Mouse (Mus musculus): Measurements from ENCODE around the gene Nrp1. TPM values are rescaled to one million over a fixed set of nuclear protein-coding genes. Genes with fewer than 3 reads are reported as not detected.

Gene Nrp1
- polyA plus RNA-seq, 1 experiment: 117 TPM

- H3K4me3 ChIP-seq (ENCODE audit: insufficient read depth, low read length): no peak overlapping the region
- H3K27ac ChIP-seq (ENCODE audit: insufficient read depth, low read depth, low read length): no peak overlapping the region
- peaks cover 25% of the 10 kb centered on the region for H3K4me1 ChIP-seq (ENCODE audit: control insufficient read depth, insufficient read depth, low read length)
- TF ChIP-seq POLR2A (IDR thresholded peaks at IDR 0.05; ENCODE audit: borderline replicate concordance, low read depth, low read length) (no peak), CTCF (IDR thresholded peaks at IDR 0.05; ENCODE audit: low read depth, low read length) (no peak)
These were observed 152.6 kb downstream of the Nrp1 start for GRCm38 (mm10) chr8:128511021-128511420.

- TF ChIP-seq POLR2A (IDR thresholded peaks at IDR 0.05; ENCODE audit: borderline replicate concordance, low read depth, low read length) (no peak), CTCF (IDR thresholded peaks at IDR 0.05; ENCODE audit: low read depth, low read length) (no peak)
- Histone ChIP-seq H3K4me3 (ENCODE audit: insufficient read depth, low read length) (no peak overlapping the region), H3K4me1 (ENCODE audit: control insufficient read depth, insufficient read depth, low read length) (peaks cover 22% of the 10 kb centered on the region), H3K27ac (ENCODE audit: insufficient read depth, low read depth, low read length) (no peak overlapping the region)
These were observed 153.3 kb downstream of the Nrp1 start for GRCm38 (mm10) chr8:128511732-128512131.

- no peak overlapping the region for H3K27ac ChIP-seq (ENCODE audit: insufficient read depth, low read depth, low read length)
- no peak overlapping the region for H3K4me3 ChIP-seq (ENCODE audit: insufficient read depth, low read length)
- peaks cover 5% of the 10 kb centered on the region; the same call in 1 of the 2 replicates for H3K4me1 ChIP-seq (ENCODE audit: control insufficient read depth, insufficient read depth, low read length)
- no peak for TF ChIP-seq POLR2A (IDR thresholded peaks at IDR 0.05; ENCODE audit: borderline replicate concordance, low read depth, low read length)
- no peak for TF ChIP-seq CTCF (IDR thresholded peaks at IDR 0.05; ENCODE audit: low read depth, low read length)
These were observed 158.5 kb downstream of the Nrp1 start for GRCm38 (mm10) chr8:128516846-128517446.

- Histone ChIP-seq H3K27ac (ENCODE audit: insufficient read depth, low read depth, low read length) (no peak overlapping the region), H3K4me3 (ENCODE audit: insufficient read depth, low read length) (no peak overlapping the region), H3K4me1 (ENCODE audit: control insufficient read depth, insufficient read depth, low read length) (peaks cover 5% of the 10 kb centered on the region; the same call in 1 of the 2 replicates)
- no peak for TF ChIP-seq POLR2A (IDR thresholded peaks at IDR 0.05; ENCODE audit: borderline replicate concordance, low read depth, low read length)
- TF ChIP-seq CTCF (IDR thresholded peaks at IDR 0.05; ENCODE audit: low read depth, low read length): no peak
These were observed 159.2 kb downstream of the Nrp1 start for GRCm38 (mm10) chr8:128517546-128518102.

GRCm38 (mm10) chr8:128519366-128519765 lies 161.0 kb downstream of the Nrp1 start:
- Histone ChIP-seq H3K4me1 (ENCODE audit: control insufficient read depth, insufficient read depth, low read length) (peaks cover 5% of the 10 kb centered on the region; the same call in 1 of the 2 replicates), H3K4me3 (ENCODE audit: insufficient read depth, low read length) (no peak overlapping the region), H3K27ac (ENCODE audit: insufficient read depth, low read depth, low read length) (no peak overlapping the region)
- TF ChIP-seq CTCF (IDR thresholded peaks at IDR 0.05; ENCODE audit: low read depth, low read length): no peak

GRCm38 (mm10) chr8:128523825-128524224 lies 165.4 kb downstream of the Nrp1 start:
- Histone ChIP-seq H3K4me1 (ENCODE audit: control insufficient read depth, insufficient read depth, low read length) (no peaks in the 10 kb centered on the region), H3K27ac (ENCODE audit: insufficient read depth, low read depth, low read length) (no peak overlapping the region), H3K4me3 (ENCODE audit: insufficient read depth, low read length) (no peak overlapping the region)
- TF ChIP-seq CTCF (IDR thresholded peaks at IDR 0.05; ENCODE audit: low read depth, low read length): no peak; the same call in 1 of the 2 replicates
- TF ChIP-seq POLR2A (IDR thresholded peaks at IDR 0.05; ENCODE audit: borderline replicate concordance, low read depth, low read length): no peak

- Histone ChIP-seq H3K27ac (ENCODE audit: insufficient read depth, low read depth, low read length) (no peak overlapping the region), H3K4me1 (ENCODE audit: control insufficient read depth, insufficient read depth, low read length) (no peaks in the 10 kb centered on the region), H3K4me3 (ENCODE audit: insufficient read depth, low read length) (no peak overlapping the region)
- TF ChIP-seq CTCF (IDR thresholded peaks at IDR 0.05; ENCODE audit: low read depth, low read length) (no peak), POLR2A (IDR thresholded peaks at IDR 0.05; ENCODE audit: borderline replicate concordance, low read depth, low read length) (no peak)
These were observed 167.5 kb downstream of the Nrp1 start for GRCm38 (mm10) chr8:128525912-128526311.

- TF ChIP-seq CTCF (IDR thresholded peaks at IDR 0.05; ENCODE audit: low read depth, low read length): no peak
- Histone ChIP-seq H3K4me3 (ENCODE audit: insufficient read depth, low read length) (no peak overlapping the region), H3K27ac (ENCODE audit: insufficient read depth, low read depth, low read length) (no peak overlapping the region), H3K4me1 (ENCODE audit: control insufficient read depth, insufficient read depth, low read length) (no peaks in the 10 kb centered on the region)
These were observed 170.4 kb downstream of the Nrp1 start for GRCm38 (mm10) chr8:128528591-128529383.

GRCm38 (mm10) chr8:128534442-128534871 lies 176.1 kb downstream of the Nrp1 start:
- Histone ChIP-seq H3K27ac (ENCODE audit: insufficient read depth, low read depth, low read length) (no peak overlapping the region), H3K4me1 (ENCODE audit: control insufficient read depth, insufficient read depth, low read length) (no peaks in the 10 kb centered on the region), H3K4me3 (ENCODE audit: insufficient read depth, low read length) (no peak overlapping the region)
- no peak for TF ChIP-seq CTCF (IDR thresholded peaks at IDR 0.05; ENCODE audit: low read depth, low read length)
- TF ChIP-seq POLR2A (IDR thresholded peaks at IDR 0.05; ENCODE audit: borderline replicate concordance, low read depth, low read length): no peak

- TF ChIP-seq CTCF (IDR thresholded peaks at IDR 0.05; ENCODE audit: low read depth, low read length) (no peak), POLR2A (IDR thresholded peaks at IDR 0.05; ENCODE audit: borderline replicate concordance, low read depth, low read length) (no peak)
- H3K27ac ChIP-seq (ENCODE audit: insufficient read depth, low read depth, low read length): no peak overlapping the region
- no peak overlapping the region for H3K4me3 ChIP-seq (ENCODE audit: insufficient read depth, low read length)
- no peaks in the 10 kb centered on the region for H3K4me1 ChIP-seq (ENCODE audit: control insufficient read depth, insufficient read depth, low read length)
These were observed 177.3 kb downstream of the Nrp1 start for GRCm38 (mm10) chr8:128535685-128536084.
